Mouse (Mus musculus): ENCODE results near the gene Ttll5.

- TF ChIP-seq CTCF (IDR thresholded peaks at IDR 0.05; ENCODE audit: control insufficient read depth, insufficient read depth, insufficient replicate concordance, low read depth, low read length) = no peak
- TF ChIP-seq POLR2A (IDR thresholded peaks at IDR 0.05; ENCODE audit: control insufficient read depth, low read depth, low read length) = no peak
Observed at GRCm38 (mm10) chr12:85992013-85992837, 167.8 kb downstream of the Ttll5 start.
